Mouse (Mus musculus) hindbrain, embryonic 15.5 days (tissue): ENCODE data around the gene Stk39. TPM values are rescaled to one million over a fixed set of nuclear protein-coding genes. Genes with fewer than 3 reads are reported as not detected.

Experiments
- ATAC-seq: fragments of 200-750 bp; cut with Nextera tagmentation; 2 replicates; pipeline ENCODE4 v1.8.0; 2017; ENCODE audit warnings: low read depth, moderate number of reproducible peaks, moderate TSS enrichment; ENCODE audit not compliant: low FRiP score
- H3K27ac ChIP-seq: fragments of 300-500 bp; sonication (generic); replicated peaks from 2 replicates; pipeline ENCODE4 v1.5.1; 2015; ENCODE audit warnings: mild to moderate bottlenecking, inconsistent platforms
- H3K27me3 ChIP-seq: fragments of 300-500 bp; sonication (generic); 2 replicates; pipeline ENCODE4 v1.6.1; 2015; ENCODE audit warnings: control low read depth, inconsistent platforms
- H3K36me3 ChIP-seq: fragments of 300-500 bp; sonication (generic); 2 replicates; pipeline ENCODE4 v1.6.1; 2015; ENCODE audit warnings: control low read depth, inconsistent platforms
- H3K4me1 ChIP-seq: fragments of 300-500 bp; sonication (generic); replicated peaks from 2 replicates; pipeline ENCODE4 v1.6.1; 2015; ENCODE audit warnings: control low read depth, inconsistent platforms
- H3K4me2 ChIP-seq: fragments of 300-500 bp; sonication (generic); 2 replicates; pipeline ENCODE4 v1.6.1; 2015; ENCODE audit warnings: moderate library complexity, mild to moderate bottlenecking, inconsistent platforms
- H3K4me3 ChIP-seq: fragments of 300-500 bp; sonication (generic); 2 replicates; pipeline ENCODE4 v1.5.1; 2015; ENCODE audit warnings: mild to moderate bottlenecking, inconsistent platforms
- H3K9ac ChIP-seq: fragments of 300-500 bp; sonication (generic); 2 replicates; pipeline ENCODE4 v1.6.1; 2015; ENCODE audit warnings: inconsistent platforms
- H3K9me3 ChIP-seq: fragments of 300-500 bp; sonication (generic); 2 replicates; pipeline ENCODE4 v1.6.1; 2016; ENCODE audit warnings: control low read depth, inconsistent platforms
- WGBS: fragments of 180-500 bp; shearing (Covaris S2); methylation state at CpG from one replicate; pipeline ENCODE4 v1.1.7; 2015; 5-methylcytosine and 5-hydroxymethylcytosine counted together
- polyA plus RNA-seq: library from polyadenylated mRNA; unstranded; fragments of >200 nt; fragmentation: Nextera tagmentation; extraction: Ambion mirVana; gene quantifications from 2 replicates; pipeline ENCODE4 v1.2.1, GENCODE M21; 2015

Stk39 gene
- polyA plus RNA-seq, 1 experiment from 2014 or later: 34.3 TPM

- peaks cover 27% of the 10 kb centered on the region for H3K4me1 ChIP-seq
- H3K27ac ChIP-seq: no peak overlapping the region
- no peaks in the 10 kb centered on the region for H3K36me3 ChIP-seq
- H3K9me3 ChIP-seq: no peaks in the 10 kb centered on the region
- no peak overlapping the region for H3K9ac ChIP-seq
- no peaks in the 10 kb centered on the region for H3K27me3 ChIP-seq
- H3K4me3 ChIP-seq: no peak overlapping the region
- WGBS: 47% methylated on average over 5 of the region's 5 CpGs
- ATAC-seq: no peak
- no peak overlapping the region for H3K4me2 ChIP-seq
These were observed 101.7 kb downstream of the Stk39 start for GRCm38 (mm10) chr2:68370326-68370725.

DNA sequence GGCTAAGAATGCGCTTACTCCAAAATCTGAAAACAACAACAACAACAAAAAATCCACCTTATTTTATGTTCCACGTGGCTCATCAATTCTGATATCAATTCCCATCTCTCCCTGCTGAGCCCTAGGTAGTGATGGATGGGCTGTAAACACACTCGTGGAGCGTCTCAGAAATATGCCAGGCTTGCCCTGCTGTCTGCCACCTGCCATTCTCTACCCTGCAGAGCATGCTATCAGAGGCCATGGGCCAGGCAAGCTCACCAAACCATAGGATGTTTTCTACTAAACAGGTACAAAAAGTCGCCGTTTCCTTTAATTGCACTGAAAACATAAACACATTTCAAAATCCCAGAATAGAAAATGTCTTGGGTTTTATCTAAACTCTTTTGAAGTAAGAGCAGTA, 103.0 kb downstream of the Stk39 start:
- Histone ChIP-seq H3K9ac (no peak overlapping the region), H3K9me3 (no peaks in the 10 kb centered on the region), H3K27ac (no peak overlapping the region; the same call in 1 of the 2 replicates), H3K27me3 (no peaks in the 10 kb centered on the region), H3K4me3 (no peak overlapping the region), H3K4me2 (no peak overlapping the region), H3K4me1 (peaks cover 34% of the 10 kb centered on the region), H3K36me3 (no peaks in the 10 kb centered on the region)
- 59% methylated on average over 6 of the region's 6 CpGs for WGBS
- ATAC-seq: no peak

- Histone ChIP-seq H3K9me3 (no peaks in the 10 kb centered on the region), H3K4me2 (peak overlapping the region; percentile 18; the same call in 1 of the 2 replicates), H3K36me3 (no peaks in the 10 kb centered on the region), H3K9ac (no peak overlapping the region), H3K27me3 (no peaks in the 10 kb centered on the region), H3K4me1 (peaks cover 42% of the 10 kb centered on the region), H3K4me3 (no peak overlapping the region), H3K27ac (0 out of 2 replicates have a peak overlapping the region, but pooled peaks have one; percentile 11)
- WGBS: 39% methylated on average over 13 of the region's 13 CpGs
- ATAC-seq: no peak
These were observed 104.1 kb downstream of the Stk39 start for GRCm38 (mm10) chr2:68367944-68368343.

DNA sequence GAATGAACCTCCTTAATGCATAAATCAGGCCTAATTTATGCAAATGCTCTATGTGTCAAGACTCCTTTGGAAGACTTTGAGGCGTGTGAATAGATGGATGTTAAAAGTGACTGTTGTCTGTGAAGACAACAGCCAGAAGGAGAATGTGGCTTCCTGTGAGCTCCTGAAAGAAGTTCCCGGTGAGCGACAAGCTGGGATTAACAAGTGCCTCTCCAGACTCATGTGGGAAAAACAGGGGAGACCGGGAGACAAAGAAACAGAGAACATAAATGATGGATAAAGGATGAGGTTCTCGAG, 105.2 kb downstream of the Stk39 start:
- no peak for ATAC-seq
- Histone ChIP-seq H3K4me1 (peaks cover 48% of the 10 kb centered on the region), H3K9me3 (no peaks in the 10 kb centered on the region), H3K9ac (no peak overlapping the region), H3K4me2 (no peak overlapping the region), H3K27me3 (no peaks in the 10 kb centered on the region), H3K27ac (no peak overlapping the region), H3K36me3 (no peaks in the 10 kb centered on the region), H3K4me3 (no peak overlapping the region)
- 9% methylated on average over 5 of the region's 5 CpGs for WGBS

DNA sequence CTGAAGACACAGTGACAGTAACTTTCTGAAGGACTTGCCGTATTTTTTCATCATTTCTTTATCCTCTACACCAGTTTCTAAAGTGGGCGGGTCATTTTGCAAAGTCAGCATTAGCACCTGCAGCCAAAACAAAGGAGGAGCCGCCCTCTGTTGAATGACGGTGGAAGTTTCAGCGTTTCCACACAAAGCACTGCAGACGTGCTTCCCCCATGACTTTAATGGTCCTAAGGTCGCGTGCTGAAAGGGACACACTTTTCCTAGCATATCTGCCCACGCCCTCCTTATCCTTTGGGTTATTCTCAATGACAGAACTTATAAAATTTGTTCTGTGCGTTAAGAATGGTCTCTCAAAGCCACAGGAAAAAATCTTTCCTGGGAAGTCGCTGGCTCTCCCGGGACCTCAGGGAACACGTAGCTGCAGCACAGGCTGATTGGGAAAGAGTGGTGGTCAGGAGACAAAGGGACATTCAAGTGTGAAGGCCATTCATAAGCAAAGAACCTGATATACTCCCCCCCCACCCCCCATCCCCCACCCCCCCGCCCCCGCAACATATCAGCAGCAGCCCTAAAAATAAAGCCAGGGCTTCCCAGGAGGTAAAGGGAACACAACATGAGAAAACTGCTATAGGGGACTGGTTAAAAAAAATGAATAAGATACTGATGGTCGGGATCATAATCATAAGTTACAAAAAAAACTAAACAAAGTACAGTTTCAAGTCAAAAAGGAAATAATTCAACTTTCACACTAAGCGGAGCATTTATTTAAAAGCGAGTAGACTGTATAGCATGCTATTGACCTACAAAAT, 105.8 kb downstream of the Stk39 start:
- H3K27ac ChIP-seq: no peak overlapping the region

DNA sequence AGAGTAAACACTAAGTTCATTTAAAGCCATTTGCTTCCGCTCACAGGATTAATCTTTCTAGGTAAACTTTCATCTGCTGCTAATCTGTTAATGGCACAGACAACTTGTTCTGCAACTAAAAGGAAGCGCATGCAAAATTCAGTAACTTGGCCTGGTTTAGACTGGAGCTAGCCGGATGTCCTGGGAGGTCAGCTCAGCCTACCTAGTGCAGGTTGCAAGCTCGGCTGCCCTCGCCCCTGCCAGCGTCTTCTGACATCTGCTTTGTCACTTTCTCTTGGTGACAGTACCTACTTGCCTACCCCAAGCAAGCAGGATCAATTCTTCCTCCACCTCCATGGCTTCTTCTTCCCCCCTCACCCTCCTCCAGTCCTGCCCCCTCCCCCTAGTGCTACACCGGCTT, 106.6 kb downstream of the Stk39 start:
- Histone ChIP-seq H3K9ac (no peak overlapping the region), H3K4me2 (peak overlapping the region; percentile 50), H3K27ac (no peak overlapping the region), H3K27me3 (no peaks in the 10 kb centered on the region), H3K4me1 (peaks cover 54% of the 10 kb centered on the region), H3K9me3 (no peaks in the 10 kb centered on the region), H3K36me3 (no peaks in the 10 kb centered on the region), H3K4me3 (no peak overlapping the region)
- no peak for ATAC-seq
- whole genome bisulfite sequencing: 31% methylated on average over 7 of the region's 7 CpGs

More for the DNA sequence above, 105.8 kb downstream of the Stk39 start:
- Histone ChIP-seq H3K36me3 (no peaks in the 10 kb centered on the region), H3K27me3 (no peaks in the 10 kb centered on the region), H3K9me3 (no peaks in the 10 kb centered on the region), H3K4me2 (peak overlapping the region; percentile 50), H3K4me1 (peaks cover 54% of the 10 kb centered on the region), H3K9ac (no peak overlapping the region), H3K4me3 (peak overlapping the region; percentile 20)
- WGBS: 7% methylated on average over 18 of the region's 18 CpGs
- no peak for ATAC-seq

GRCm38 (mm10) chr2:68364181-68364900, 107.7 kb downstream of the Stk39 start:
- 15% methylated on average over 12 of the region's 12 CpGs for WGBS
- Histone ChIP-seq H3K27ac (no peak overlapping the region), H3K9me3 (no peaks in the 10 kb centered on the region), H3K27me3 (no peaks in the 10 kb centered on the region), H3K4me2 (peak overlapping the region; percentile 30), H3K9ac (no peak overlapping the region), H3K4me3 (no peak overlapping the region), H3K4me1 (peaks cover 45% of the 10 kb centered on the region), H3K36me3 (no peaks in the 10 kb centered on the region)
- peak; percentile 60 for ATAC-seq

DNA sequence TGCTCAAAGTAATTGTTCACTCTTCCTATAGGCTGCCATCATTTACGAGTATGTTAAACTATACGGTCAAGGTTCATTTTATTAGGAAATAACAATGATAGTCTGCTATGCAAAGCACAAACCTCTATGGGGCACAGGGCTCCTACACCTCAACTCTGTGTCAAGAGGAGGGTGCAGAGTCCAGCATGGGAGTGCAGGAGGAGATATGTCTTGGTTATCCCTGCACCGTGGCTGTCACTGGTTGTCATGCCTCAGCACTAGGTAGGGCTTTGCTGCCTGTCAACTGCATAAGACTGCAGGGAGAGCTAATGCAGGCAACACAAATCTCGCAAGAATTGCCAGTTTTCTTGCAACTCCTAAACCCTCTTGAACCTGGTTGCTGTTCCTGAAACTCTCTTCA, 108.9 kb downstream of the Stk39 start:
- H3K4me3 ChIP-seq: no peak overlapping the region
- H3K9ac ChIP-seq: no peak overlapping the region
- no peak overlapping the region for H3K4me2 ChIP-seq
- H3K27me3 ChIP-seq: no peaks in the 10 kb centered on the region
- no peak overlapping the region for H3K27ac ChIP-seq
- WGBS: 75% methylated on average over 4 of the region's 4 CpGs
- H3K36me3 ChIP-seq: peaks cover 6% of the 10 kb centered on the region
- no peaks in the 10 kb centered on the region for H3K9me3 ChIP-seq
- no peak for ATAC-seq
- H3K4me1 ChIP-seq: peaks cover 45% of the 10 kb centered on the region

DNA sequence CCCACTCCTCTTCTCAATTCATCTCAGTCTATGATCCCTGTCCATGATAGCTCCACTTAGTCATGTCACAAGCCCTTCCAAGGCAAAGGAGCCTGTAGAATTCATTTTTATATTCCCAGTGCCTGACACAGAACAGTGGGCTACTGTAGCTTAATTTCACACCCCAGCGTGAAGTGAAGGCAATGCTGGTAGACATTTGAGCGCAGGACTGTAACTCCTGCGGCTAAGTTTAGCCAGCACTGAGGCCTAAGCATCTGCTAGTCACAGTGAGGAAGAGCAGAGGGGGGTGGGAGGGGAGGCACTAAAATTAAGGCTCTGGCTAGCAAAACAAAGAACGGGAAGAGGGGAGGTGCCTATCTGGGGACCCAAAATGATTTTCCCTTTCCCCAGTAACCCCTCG, 110.4 kb downstream of the Stk39 start:
- Histone ChIP-seq H3K4me1 (peaks cover 34% of the 10 kb centered on the region), H3K27me3 (no peaks in the 10 kb centered on the region), H3K4me2 (no peak overlapping the region), H3K9me3 (no peaks in the 10 kb centered on the region), H3K9ac (no peak overlapping the region), H3K36me3 (peaks cover 8% of the 10 kb centered on the region), H3K27ac (no peak overlapping the region), H3K4me3 (no peak overlapping the region)
- ATAC-seq: 0 out of 2 replicates have a peak, but pooled peaks have one; percentile 5
- 28% methylated on average over 5 of the region's 5 CpGs for WGBS

GRCm38 (mm10) chr2:68350621-68351020, 121.4 kb downstream of the Stk39 start:
- no peak for ATAC-seq
- H3K9me3 ChIP-seq: no peaks in the 10 kb centered on the region
- peaks cover 8% of the 10 kb centered on the region; the same call in 1 of the 2 replicates for H3K4me1 ChIP-seq
- H3K9ac ChIP-seq: no peak overlapping the region
- WGBS: 12% methylated on average over 6 of the region's 6 CpGs
- no peak overlapping the region for H3K4me3 ChIP-seq
- H3K27ac ChIP-seq: no peak overlapping the region
- no peaks in the 10 kb centered on the region for H3K27me3 ChIP-seq
- no peak overlapping the region for H3K4me2 ChIP-seq
- H3K36me3 ChIP-seq: no peaks in the 10 kb centered on the region

- H3K27ac ChIP-seq: no peak overlapping the region
- ATAC-seq: peak; percentile 31; the same call in 1 of the 2 replicates
- H3K4me2 ChIP-seq: no peak overlapping the region
- H3K4me1 ChIP-seq: peaks cover 8% of the 10 kb centered on the region; the same call in 1 of the 2 replicates
- H3K27me3 ChIP-seq: no peaks in the 10 kb centered on the region
- H3K9me3 ChIP-seq: no peaks in the 10 kb centered on the region
- WGBS: 59% methylated on average over 24 of the region's 24 CpGs
- no peak overlapping the region for H3K4me3 ChIP-seq
- H3K36me3 ChIP-seq: no peaks in the 10 kb centered on the region
- no peak overlapping the region for H3K9ac ChIP-seq
These were observed 122.3 kb downstream of the Stk39 start for GRCm38 (mm10) chr2:68349593-68350383.

- Histone ChIP-seq H3K9me3 (no peaks in the 10 kb centered on the region), H3K27me3 (no peaks in the 10 kb centered on the region), H3K36me3 (no peaks in the 10 kb centered on the region), H3K4me2 (no peak overlapping the region), H3K9ac (no peak overlapping the region), H3K4me1 (peaks cover 8% of the 10 kb centered on the region; the same call in 1 of the 2 replicates), H3K4me3 (no peak overlapping the region), H3K27ac (0 out of 2 replicates have a peak overlapping the region, but pooled peaks have one; percentile 23)
- 65% methylated on average over 12 of the region's 12 CpGs for WGBS
- ATAC-seq: no peak
These were observed 123.1 kb downstream of the Stk39 start for GRCm38 (mm10) chr2:68348966-68349365.
